Mouse (Mus musculus): ENCODE measurements around the gene Akr7a5. TPM values are rescaled to one million over a fixed set of nuclear protein-coding genes. Genes with fewer than 3 reads are reported as not detected.

Akr7a5 gene
- polyA plus RNA-seq, 1 experiment from 2014 or later: 58.6 TPM

DNA sequence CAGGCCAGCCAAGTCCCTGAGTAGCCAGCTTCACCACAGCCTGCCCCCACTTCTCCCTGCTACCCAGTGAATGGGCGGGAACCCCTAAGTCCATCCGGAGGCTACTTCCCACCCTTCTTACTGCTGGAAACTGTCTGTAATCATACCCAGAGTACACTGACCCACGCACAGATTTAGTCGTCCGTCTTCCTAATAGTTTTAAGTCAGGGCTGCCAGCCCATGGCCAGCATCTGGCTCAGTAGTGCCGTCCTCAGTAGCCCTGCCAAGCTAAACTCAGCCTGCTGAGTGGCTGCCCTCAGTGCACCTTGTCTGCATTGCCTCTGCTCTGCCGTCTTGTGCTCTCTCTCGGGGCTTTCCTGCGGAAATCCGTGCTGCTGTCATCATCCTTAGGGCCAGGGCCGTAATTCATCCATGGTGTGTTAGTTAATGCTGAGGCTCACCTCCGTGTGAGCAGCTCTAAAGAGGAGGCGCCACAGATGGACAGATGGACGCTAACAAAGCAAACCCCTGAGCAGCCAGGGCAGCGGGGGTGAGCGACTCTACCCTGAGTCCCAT, 28.7 kb upstream of the Akr7a5 start:
- Histone ChIP-seq H3K4me3 (no peak overlapping the region), H3K4me2 (no peak overlapping the region), H3K27me3 (no peaks in the 10 kb centered on the region), H3K4me1 (replicated peaks) (peaks cover 22% of the 10 kb centered on the region), H3K9me3 (no peaks in the 10 kb centered on the region), H3K9ac (no peak overlapping the region), H3K36me3 (peaks cover 63% of the 10 kb centered on the region), H3K27ac (replicated peaks) (no peak overlapping the region; the same call in 1 of the 2 replicates)
- WGBS: 53% methylated on average over 16 of the region's 16 CpGs
- no peak for ATAC-seq (ENCODE audit: low read depth)

DNA sequence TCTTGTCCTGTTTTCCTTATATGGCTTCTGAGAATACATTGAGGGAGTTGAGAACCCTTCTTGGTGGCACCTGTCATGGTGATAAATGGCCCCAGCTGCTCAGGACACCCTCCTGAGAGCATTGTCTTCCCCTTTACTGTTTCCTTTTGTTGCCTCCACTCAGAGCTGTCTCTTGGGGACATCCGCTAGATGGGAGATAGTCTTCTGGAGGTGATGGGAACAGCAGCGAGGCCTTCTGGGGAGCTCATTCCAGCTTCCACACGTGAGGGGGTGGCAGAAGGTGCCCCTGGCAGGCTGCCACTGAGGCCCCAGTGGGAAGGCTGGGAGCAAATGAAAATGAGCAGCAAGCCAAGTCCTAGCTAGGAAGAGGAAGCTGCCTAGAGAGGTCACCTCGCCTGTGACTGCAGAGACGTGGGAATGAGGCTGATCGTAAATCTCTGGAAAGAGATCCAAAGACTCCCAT, 27.6 kb upstream of the Akr7a5 start:
- H3K4me3 ChIP-seq: no peak overlapping the region
- H3K4me1 ChIP-seq (replicated peaks): peaks cover 22% of the 10 kb centered on the region
- no peak overlapping the region for H3K4me2 ChIP-seq
- H3K9me3 ChIP-seq: no peaks in the 10 kb centered on the region
- H3K27ac ChIP-seq (replicated peaks): peak overlapping the region; percentile 76
- H3K27me3 ChIP-seq: no peaks in the 10 kb centered on the region
- no peak overlapping the region for H3K9ac ChIP-seq
- WGBS: 19% methylated on average over 6 of the region's 6 CpGs
- no peak for ATAC-seq (ENCODE audit: low read depth)
- peaks cover 73% of the 10 kb centered on the region for H3K36me3 ChIP-seq

DNA sequence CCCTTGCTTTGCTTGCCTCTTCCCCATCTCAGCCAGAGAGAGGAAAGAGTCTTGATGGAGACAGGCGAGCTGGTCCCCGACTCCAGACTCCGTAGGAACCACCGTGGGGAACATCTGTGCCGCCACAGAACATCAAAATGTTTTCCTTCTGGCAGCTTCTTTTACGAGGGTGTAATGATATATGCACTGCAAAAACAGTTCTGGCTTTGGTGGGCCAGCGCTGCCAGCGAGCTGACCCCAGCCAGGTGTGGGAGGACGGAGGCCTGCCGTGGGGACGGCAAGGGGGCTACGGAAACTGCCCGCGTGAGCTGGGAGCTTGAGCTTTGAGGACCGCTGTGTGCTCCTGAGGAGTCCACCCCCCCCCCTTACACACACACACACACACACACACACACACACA, 25.7 kb upstream of the Akr7a5 start:
- Histone ChIP-seq H3K27me3 (no peaks in the 10 kb centered on the region), H3K4me2 (no peak overlapping the region), H3K27ac (replicated peaks) (no peak overlapping the region), H3K9me3 (no peaks in the 10 kb centered on the region), H3K4me1 (replicated peaks) (peaks cover 28% of the 10 kb centered on the region), H3K36me3 (peaks cover 87% of the 10 kb centered on the region), H3K4me3 (no peak overlapping the region), H3K9ac (no peak overlapping the region)
- no peak for ATAC-seq (ENCODE audit: low read depth)
- 83% methylated on average over 15 of the region's 15 CpGs for WGBS

DNA sequence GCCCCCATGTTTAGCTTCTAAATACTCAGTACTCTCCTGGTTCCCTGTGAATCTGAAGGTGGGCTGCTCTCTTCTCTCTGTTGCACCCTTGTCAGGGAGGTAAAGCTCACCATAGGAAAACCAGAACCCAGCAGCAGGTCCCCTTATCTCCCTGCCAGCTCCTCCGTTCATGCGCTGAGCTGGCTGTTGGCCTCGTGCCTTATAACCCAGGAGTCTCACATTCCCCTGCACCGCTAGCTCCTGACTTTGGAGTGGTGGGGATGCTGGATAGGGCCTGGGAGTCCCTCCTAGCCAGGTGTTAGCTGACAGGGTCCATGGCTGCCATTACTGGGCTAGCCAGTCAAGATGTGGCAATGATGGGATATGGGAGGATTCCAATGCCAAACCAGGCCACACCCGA, 24.3 kb upstream of the Akr7a5 start:
- Histone ChIP-seq H3K9me3 (no peaks in the 10 kb centered on the region), H3K27me3 (no peaks in the 10 kb centered on the region), H3K4me1 (replicated peaks) (peaks cover 28% of the 10 kb centered on the region), H3K4me3 (no peak overlapping the region), H3K9ac (no peak overlapping the region), H3K36me3 (peaks cover 87% of the 10 kb centered on the region), H3K4me2 (no peak overlapping the region), H3K27ac (replicated peaks) (no peak overlapping the region)
- ATAC-seq (ENCODE audit: low read depth): no peak
- WGBS: 91% methylated on average over 5 of the region's 5 CpGs

DNA sequence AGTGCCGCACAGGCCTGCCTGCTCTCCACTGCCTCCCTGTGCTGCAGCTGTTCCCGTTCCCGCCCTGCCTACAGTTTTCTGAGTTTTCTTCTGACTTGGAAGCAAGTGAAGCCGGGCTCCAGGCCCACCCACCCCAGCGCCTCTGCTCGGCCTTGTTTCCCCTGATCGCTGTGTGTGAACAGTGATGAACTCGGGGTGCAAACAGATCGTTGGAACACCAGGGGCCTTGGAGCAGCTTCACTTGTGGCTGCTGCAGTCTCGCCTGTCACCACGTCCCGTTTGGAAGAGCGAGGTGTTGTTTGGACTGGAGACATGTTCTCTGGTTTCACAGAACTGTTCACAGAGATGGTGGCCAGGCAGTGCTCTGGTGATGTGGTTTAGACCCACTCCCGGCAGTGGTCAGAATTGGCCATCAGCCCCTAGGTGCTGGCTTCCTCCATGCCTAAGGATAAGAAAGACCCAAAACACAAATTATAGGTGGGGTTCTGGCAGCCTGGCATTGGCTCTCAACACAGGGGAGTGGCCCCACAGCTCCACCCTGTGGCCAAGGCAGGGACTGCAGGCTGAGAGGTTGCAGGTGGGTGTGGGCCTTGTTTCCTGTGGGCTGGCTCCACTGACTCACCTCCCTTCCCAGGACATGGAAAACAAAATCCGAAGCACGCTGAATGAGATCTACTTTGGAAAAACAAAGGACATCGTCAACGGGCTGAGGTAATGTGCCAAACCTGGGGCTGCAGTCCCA, 23.3 kb upstream of the Akr7a5 start:
- ATAC-seq (ENCODE audit: low read depth): no peak
- no peak overlapping the region for H3K27ac ChIP-seq (replicated peaks)
- peaks cover 85% of the 10 kb centered on the region for H3K36me3 ChIP-seq
- H3K27me3 ChIP-seq: no peaks in the 10 kb centered on the region
- no peak overlapping the region for H3K9ac ChIP-seq
- no peaks in the 10 kb centered on the region for H3K9me3 ChIP-seq
- H3K4me1 ChIP-seq (replicated peaks): peaks cover 23% of the 10 kb centered on the region
- 81% methylated on average over 18 of the region's 18 CpGs for WGBS
- H3K4me3 ChIP-seq: no peak overlapping the region
- H3K4me2 ChIP-seq: no peak overlapping the region

DNA sequence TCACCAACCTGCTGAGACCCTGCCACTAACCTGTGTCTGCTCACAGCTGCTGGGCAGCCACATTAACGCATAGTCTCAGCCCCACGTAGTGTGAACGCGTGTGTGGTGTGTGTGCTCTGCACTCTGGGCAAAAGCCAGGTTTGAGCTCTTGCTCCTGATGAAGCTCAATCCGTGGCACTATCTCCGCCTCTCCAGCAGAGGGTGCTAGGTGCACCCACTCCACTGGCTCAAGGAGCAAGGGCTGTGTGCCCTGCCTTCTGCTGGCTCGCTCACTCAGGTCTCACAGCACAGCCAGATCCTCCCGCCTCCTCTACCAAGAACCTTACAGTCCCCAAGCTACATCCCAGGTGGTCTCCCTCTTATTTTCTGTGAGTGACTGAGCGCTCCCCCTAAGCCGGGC, 21.5 kb upstream of the Akr7a5 start:
- H3K4me2 ChIP-seq: no peak overlapping the region
- ATAC-seq (ENCODE audit: low read depth): no peak
- 66% methylated on average over 10 of the region's 10 CpGs for WGBS

DNA sequence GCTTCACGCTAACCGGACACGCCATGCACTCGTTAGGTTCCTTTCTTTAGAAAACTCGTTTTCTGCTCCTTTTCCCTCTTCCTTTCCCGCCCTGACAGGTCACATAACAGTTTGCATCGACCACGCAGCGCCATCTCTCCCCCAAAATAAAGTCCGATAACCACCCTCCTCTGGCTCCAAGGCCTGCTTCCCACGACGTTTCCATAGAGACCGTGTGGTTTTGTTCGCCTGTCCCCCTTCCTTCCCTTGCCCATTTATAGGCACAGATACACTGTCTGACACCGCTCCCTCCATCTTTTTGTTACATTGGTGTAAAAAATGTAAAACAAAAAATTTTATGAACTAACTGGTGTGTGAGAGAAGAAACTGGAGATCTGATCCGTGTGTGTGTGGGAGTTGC, 19.4 kb upstream of the Akr7a5 start:
- no peak overlapping the region for H3K4me2 ChIP-seq
- H3K9me3 ChIP-seq: no peaks in the 10 kb centered on the region
- 88% methylated on average over 16 of the region's 16 CpGs for WGBS
- no peak overlapping the region for H3K27ac ChIP-seq (replicated peaks)
- no peak overlapping the region for H3K4me3 ChIP-seq
- H3K4me1 ChIP-seq (replicated peaks): peaks cover 6% of the 10 kb centered on the region; the same call in 1 of the 2 replicates
- no peak for ATAC-seq (ENCODE audit: low read depth)
- peaks cover 54% of the 10 kb centered on the region for H3K36me3 ChIP-seq
- H3K27me3 ChIP-seq: no peaks in the 10 kb centered on the region
- no peak overlapping the region for H3K9ac ChIP-seq

More for the DNA sequence above, 21.5 kb upstream of the Akr7a5 start:
- Histone ChIP-seq H3K4me1 (replicated peaks) (peaks cover 6% of the 10 kb centered on the region; the same call in 1 of the 2 replicates), H3K36me3 (peaks cover 70% of the 10 kb centered on the region), H3K9me3 (no peaks in the 10 kb centered on the region), H3K4me3 (no peak overlapping the region), H3K9ac (no peak overlapping the region), H3K27me3 (no peaks in the 10 kb centered on the region), H3K27ac (replicated peaks) (no peak overlapping the region)

DNA sequence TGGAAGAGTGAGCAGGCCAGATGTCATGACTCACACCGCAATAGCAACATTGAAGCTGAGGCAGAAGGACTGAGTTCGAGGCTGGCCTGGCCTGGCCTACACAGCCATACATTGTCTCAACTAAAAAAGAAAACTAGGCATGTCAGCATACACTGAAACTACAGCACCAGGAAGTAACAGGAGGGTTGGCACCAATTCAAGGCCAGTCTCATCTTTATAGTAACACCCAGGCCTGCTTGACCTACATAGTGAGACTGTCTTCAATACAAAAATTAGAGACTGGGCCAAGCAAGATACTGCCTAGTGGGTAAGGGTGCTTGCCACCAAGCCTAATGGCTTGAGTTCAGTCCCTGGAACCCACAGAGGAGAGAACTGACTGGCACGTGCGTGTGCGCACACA, 18.5 kb upstream of the Akr7a5 start:
- Histone ChIP-seq H3K9ac (no peak overlapping the region), H3K27me3 (no peaks in the 10 kb centered on the region), H3K4me1 (replicated peaks) (peaks cover 6% of the 10 kb centered on the region; the same call in 1 of the 2 replicates), H3K27ac (replicated peaks) (no peak overlapping the region), H3K4me3 (no peak overlapping the region), H3K4me2 (no peak overlapping the region), H3K36me3 (peaks cover 55% of the 10 kb centered on the region), H3K9me3 (no peaks in the 10 kb centered on the region)
- no peak for ATAC-seq (ENCODE audit: low read depth)
- WGBS: 92% methylated on average over 5 of the region's 5 CpGs

DNA sequence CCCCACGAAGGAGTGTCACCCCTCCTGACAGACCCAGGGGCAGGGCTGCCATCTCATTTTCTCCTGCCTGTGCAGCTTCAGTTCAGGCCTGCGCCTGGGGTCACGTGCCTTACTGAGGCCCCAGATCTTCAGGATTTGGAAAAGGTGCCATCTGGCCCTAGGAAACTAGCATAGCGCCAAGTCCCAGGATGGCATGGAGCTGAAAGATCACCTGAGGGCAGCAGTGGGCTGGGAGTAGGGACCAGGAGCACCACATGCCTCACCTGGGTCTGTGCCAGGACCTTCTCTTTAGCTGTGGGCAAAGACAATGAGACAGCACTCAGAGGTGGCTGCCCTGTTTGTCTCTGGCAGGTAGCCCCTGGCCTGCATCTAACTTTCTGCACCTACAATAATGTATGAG, 13.0 kb upstream of the Akr7a5 start:
- Histone ChIP-seq H3K4me1 (replicated peaks) (no peaks in the 10 kb centered on the region; the same call in 1 of the 2 replicates), H3K9ac (no peak overlapping the region), H3K27ac (replicated peaks) (no peak overlapping the region), H3K27me3 (no peaks in the 10 kb centered on the region), H3K4me2 (no peak overlapping the region), H3K36me3 (peaks cover 51% of the 10 kb centered on the region), H3K9me3 (no peaks in the 10 kb centered on the region), H3K4me3 (no peak overlapping the region)
- ATAC-seq (ENCODE audit: low read depth): no peak
- WGBS: 91% methylated on average over 4 of the region's 4 CpGs

DNA sequence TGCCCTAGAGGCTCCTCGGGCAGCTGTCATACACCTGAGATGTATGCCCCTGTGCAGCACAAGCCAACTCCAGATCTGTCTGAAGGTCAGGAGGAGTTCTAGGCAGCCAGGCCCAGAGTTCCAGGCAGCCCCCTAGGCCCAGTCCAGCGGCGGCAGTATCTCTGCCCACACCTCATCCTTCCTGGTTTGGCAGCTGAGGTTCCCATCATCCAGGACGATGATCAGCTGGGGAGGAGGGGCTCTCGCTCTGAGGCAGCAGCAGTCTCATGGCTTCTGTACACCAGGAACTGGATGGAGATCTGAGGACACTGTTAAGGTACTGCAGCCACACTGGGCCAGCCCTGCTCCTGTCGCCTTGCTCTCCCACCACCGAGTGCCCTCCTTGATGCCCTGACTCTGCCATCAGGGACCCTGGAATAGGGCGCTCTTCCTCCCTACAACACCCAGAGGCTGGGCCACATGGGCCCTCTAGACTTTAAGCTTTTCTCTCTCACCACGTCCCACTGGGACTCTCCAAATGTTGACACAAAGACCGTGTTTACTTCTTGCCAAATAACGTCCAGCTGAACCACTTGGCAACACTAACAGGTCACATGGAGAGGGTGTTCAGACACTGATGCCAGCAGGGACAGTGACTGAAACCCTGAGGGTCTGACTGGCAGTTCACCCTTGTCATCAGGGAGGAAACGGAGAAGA, 11.7 kb upstream of the Akr7a5 start:
- Histone ChIP-seq H3K4me3 (no peak overlapping the region), H3K9ac (no peak overlapping the region), H3K27me3 (no peaks in the 10 kb centered on the region), H3K4me1 (replicated peaks) (no peaks in the 10 kb centered on the region; the same call in 1 of the 2 replicates), H3K4me2 (no peak overlapping the region), H3K27ac (replicated peaks) (no peak overlapping the region), H3K9me3 (no peaks in the 10 kb centered on the region), H3K36me3 (peaks cover 55% of the 10 kb centered on the region)
- ATAC-seq (ENCODE audit: low read depth): no peak
- 88% methylated on average over 12 of the region's 12 CpGs for WGBS

DNA sequence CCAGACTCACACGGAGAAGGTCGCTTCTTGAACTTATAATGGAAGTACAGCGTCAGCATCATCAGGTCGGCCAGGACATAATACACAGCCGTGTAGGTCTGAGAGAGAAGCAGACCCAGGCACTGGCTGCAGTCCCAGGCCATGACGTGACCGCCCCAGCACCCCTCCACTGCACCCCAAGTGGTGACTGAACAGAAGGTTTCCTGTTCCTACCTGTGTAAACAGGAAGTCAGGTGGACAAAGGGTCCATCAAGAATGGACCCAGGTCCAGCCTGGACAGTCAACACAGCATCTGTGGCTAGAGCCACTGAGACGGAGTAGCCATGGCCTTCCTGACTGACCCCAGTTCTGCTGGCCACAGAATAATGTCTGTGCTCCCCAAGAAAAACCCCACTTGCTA, 8.8 kb upstream of the Akr7a5 start:
- no peak overlapping the region for H3K9ac ChIP-seq
- no peaks in the 10 kb centered on the region for H3K27me3 ChIP-seq
- 91% methylated on average over 8 of the region's 8 CpGs for WGBS
- no peaks in the 10 kb centered on the region; the same call in 1 of the 2 replicates for H3K4me1 ChIP-seq (replicated peaks)
- no peak overlapping the region for H3K4me3 ChIP-seq
- no peak for ATAC-seq (ENCODE audit: low read depth)
- H3K9me3 ChIP-seq: no peaks in the 10 kb centered on the region
- no peak overlapping the region for H3K4me2 ChIP-seq
- H3K27ac ChIP-seq (replicated peaks): no peak overlapping the region
- H3K36me3 ChIP-seq: peaks cover 74% of the 10 kb centered on the region

DNA sequence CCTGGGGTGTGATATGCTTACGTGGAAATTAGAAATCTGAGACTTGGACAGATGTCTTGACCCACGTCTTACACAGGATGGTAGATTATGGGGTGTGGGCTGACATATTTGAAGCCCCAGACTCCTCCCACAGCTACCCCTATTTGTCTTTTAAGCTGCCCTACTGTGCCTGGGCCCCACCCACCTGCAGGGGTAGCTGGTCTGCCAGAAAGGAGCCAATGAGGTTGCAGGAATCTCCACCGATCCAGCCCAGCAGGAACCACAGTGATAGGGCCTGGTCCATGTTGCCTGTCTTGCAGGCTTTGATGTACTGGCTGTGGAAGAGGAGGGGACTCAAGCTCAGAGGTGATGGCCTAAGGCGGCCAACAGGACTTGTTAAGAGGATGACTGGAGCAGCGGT, 8.3 kb upstream of the Akr7a5 start:
- Histone ChIP-seq H3K36me3 (peaks cover 73% of the 10 kb centered on the region), H3K27ac (replicated peaks) (no peak overlapping the region), H3K9ac (no peak overlapping the region), H3K4me3 (no peak overlapping the region), H3K9me3 (no peaks in the 10 kb centered on the region), H3K4me2 (no peak overlapping the region), H3K27me3 (no peaks in the 10 kb centered on the region), H3K4me1 (replicated peaks) (no peaks in the 10 kb centered on the region; the same call in 1 of the 2 replicates)
- ATAC-seq (ENCODE audit: low read depth): no peak
- 57% methylated on average over 5 of the region's 5 CpGs for WGBS
